Mouse (Mus musculus): ENCODE results near the gene Fam135a. TPM values are rescaled to one million over a fixed set of nuclear protein-coding genes. Genes with fewer than 3 reads are reported as not detected.

The Fam135a gene
- total and polyA plus RNA-seq, 2 experiments from 2014 or later: 22.0 to 38.0 TPM

- Histone ChIP-seq H3K4me2 (ENCODE audit: low read depth, low read length, poor library complexity, severe bottlenecking) (no peak overlapping the region), H3K4me3 (ENCODE audit: low read depth, low read length) (no peak overlapping the region), H3K9ac (replicated peaks; ENCODE audit: low read length, poor library complexity, severe bottlenecking) (no peak overlapping the region), H3K9me3 (ENCODE audit: low read length) (no peaks in the 10 kb centered on the region), H3K27me3 (ENCODE audit: insufficient read depth, low read length) (no peaks in the 10 kb centered on the region), H3K36me3 (ENCODE audit: insufficient read depth, low read length) (no peaks in the 10 kb centered on the region; the same call in 1 of the 2 replicates), H3K27ac (ENCODE audit: low read depth, low read length) (no peak overlapping the region), H3K4me1 (ENCODE audit: insufficient read depth, low read length) (no peaks in the 10 kb centered on the region)
- TF ChIP-seq CTCF (IDR thresholded peaks at IDR 0.05): no peak
- WGBS: 76% methylated on average over 6 of the region's 6 CpGs
- no peak for DNase-seq (ENCODE audit: low spot score)
- ATAC-seq (ENCODE audit: low FRiP score): no peak
Measured at GRCm38 (mm10) chr1:24046730-24047510, 53.2 kb downstream of the Fam135a start.

DNA sequence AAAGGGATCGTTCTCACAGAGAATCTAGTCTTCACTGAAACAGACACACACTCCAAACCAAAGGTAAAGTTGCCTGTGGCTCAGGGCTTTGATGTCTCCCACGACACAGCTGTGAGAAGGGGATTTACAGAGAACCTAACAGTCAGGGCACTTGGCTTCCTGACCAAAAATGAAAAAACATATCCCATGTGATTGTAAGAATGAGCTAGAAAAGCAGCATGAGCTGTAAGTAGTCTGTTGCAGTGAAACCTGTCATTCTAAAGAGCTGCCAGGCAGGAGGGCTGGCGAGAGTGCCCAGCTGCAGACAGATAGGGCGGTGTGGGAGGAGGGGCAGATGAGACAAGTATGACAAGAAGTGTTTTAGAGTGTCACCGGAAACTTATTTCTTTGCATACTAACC lies 54.5 kb downstream of the Fam135a start:
- Histone ChIP-seq H3K9ac (replicated peaks; ENCODE audit: low read length, poor library complexity, severe bottlenecking) (no peak overlapping the region), H3K27ac (ENCODE audit: low read depth, low read length) (no peak overlapping the region), H3K27me3 (ENCODE audit: insufficient read depth, low read length) (no peaks in the 10 kb centered on the region), H3K9me3 (ENCODE audit: low read length) (no peaks in the 10 kb centered on the region), H3K4me2 (ENCODE audit: low read depth, low read length, poor library complexity, severe bottlenecking) (no peak overlapping the region), H3K4me3 (ENCODE audit: low read depth, low read length) (no peak overlapping the region), H3K4me1 (ENCODE audit: insufficient read depth, low read length) (no peaks in the 10 kb centered on the region), H3K36me3 (ENCODE audit: insufficient read depth, low read length) (no peaks in the 10 kb centered on the region)
- DNase-seq (ENCODE audit: low spot score) (no peak), ATAC-seq (ENCODE audit: low FRiP score) (no peak)
- 57% methylated on average over 5 of the region's 5 CpGs for WGBS
- no peak for TF ChIP-seq CTCF (IDR thresholded peaks at IDR 0.05)

- Histone ChIP-seq H3K4me2 (ENCODE audit: low read depth, low read length, poor library complexity, severe bottlenecking) (no peak overlapping the region), H3K27me3 (ENCODE audit: insufficient read depth, low read length) (no peaks in the 10 kb centered on the region), H3K27ac (ENCODE audit: low read depth, low read length) (no peak overlapping the region), H3K4me3 (ENCODE audit: low read depth, low read length) (no peak overlapping the region), H3K36me3 (ENCODE audit: insufficient read depth, low read length) (peaks cover 4% of the 10 kb centered on the region; the same call in 1 of the 2 replicates), H3K4me1 (ENCODE audit: insufficient read depth, low read length) (no peaks in the 10 kb centered on the region), H3K9ac (replicated peaks; ENCODE audit: low read length, poor library complexity, severe bottlenecking) (no peak overlapping the region), H3K9me3 (ENCODE audit: low read length) (no peaks in the 10 kb centered on the region)
- DNase-seq (ENCODE audit: low spot score) (no peak), ATAC-seq (ENCODE audit: low FRiP score) (no peak)
- WGBS: 39% methylated on average over 5 of the region's 5 CpGs
- no peak for TF ChIP-seq CTCF (IDR thresholded peaks at IDR 0.05)
Measured at GRCm38 (mm10) chr1:24043007-24043406, 57.1 kb downstream of the Fam135a start.

DNA sequence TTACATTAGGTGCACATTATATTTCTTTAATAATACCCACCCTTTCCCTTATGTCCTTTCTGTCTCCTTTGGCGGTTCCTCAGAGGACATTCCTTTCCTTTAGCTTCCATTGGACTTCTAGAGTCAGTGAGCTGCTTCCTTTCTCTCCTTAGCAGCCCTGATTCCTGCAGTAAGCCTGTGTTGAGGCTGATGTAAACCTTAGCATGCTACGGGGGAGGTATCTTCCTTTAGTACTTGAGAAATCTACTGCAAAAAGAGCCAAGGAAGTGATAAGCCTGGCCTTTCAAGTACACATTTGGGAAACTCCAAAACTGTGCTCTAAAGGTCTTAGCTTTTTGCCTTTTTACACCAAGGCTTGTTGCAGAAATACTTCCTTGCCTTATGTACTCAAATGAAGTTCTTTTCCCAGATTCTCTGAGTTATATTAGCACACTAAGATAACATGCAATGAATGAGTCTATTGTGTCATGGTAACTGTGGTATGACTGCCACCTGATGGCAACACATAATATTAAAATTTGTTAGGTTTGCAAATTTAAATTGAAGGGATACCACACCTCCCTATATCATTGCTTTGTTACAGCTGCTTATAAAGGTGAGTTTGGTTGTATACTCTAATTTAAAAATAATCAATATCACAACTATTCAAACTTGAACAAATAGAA lies 66.2 kb downstream of the Fam135a start:
- Histone ChIP-seq H3K4me1 (ENCODE audit: insufficient read depth, low read length) (no peaks in the 10 kb centered on the region), H3K9me3 (ENCODE audit: low read length) (no peaks in the 10 kb centered on the region), H3K27me3 (ENCODE audit: insufficient read depth, low read length) (no peaks in the 10 kb centered on the region), H3K27ac (ENCODE audit: low read depth, low read length) (no peak overlapping the region), H3K4me2 (ENCODE audit: low read depth, low read length, poor library complexity, severe bottlenecking) (no peak overlapping the region), H3K9ac (replicated peaks; ENCODE audit: low read length, poor library complexity, severe bottlenecking) (no peak overlapping the region), H3K4me3 (ENCODE audit: low read depth, low read length) (no peak overlapping the region), H3K36me3 (ENCODE audit: insufficient read depth, low read length) (peaks cover 15% of the 10 kb centered on the region)
- TF ChIP-seq CTCF (IDR thresholded peaks at IDR 0.05): peak; percentile 76
- 83% methylated on average over 2 of the region's 2 CpGs for WGBS
- DNase-seq (ENCODE audit: low spot score) (peak; percentile 50), ATAC-seq (ENCODE audit: low FRiP score) (no peak; the same call in 1 of the 2 replicates)

DNA sequence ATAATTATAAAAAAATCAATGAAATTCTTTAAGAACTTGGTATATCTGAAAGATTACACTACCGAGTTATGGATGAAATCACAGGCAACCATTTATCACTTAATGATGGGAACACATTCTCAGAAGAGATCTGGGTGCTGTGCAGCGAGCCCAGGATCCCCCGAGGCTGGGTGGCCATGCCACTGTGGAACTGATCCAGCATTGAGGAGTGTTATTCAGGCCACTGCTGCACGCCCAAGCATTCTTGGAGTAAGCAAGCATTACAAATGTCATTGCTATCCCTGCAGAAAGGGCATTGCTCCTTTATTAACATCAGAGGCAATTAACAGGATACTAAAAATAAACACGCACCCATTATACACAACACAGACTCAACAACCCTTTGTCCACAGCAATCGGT lies 89.3 kb downstream of the Fam135a start:
- Histone ChIP-seq H3K27ac (ENCODE audit: low read depth, low read length) (no peak overlapping the region), H3K36me3 (ENCODE audit: insufficient read depth, low read length) (peaks cover 7% of the 10 kb centered on the region), H3K4me1 (ENCODE audit: insufficient read depth, low read length) (no peaks in the 10 kb centered on the region), H3K27me3 (ENCODE audit: insufficient read depth, low read length) (no peaks in the 10 kb centered on the region), H3K4me2 (ENCODE audit: low read depth, low read length, poor library complexity, severe bottlenecking) (no peak overlapping the region), H3K4me3 (ENCODE audit: low read depth, low read length) (no peak overlapping the region), H3K9ac (replicated peaks; ENCODE audit: low read length, poor library complexity, severe bottlenecking) (no peak overlapping the region), H3K9me3 (ENCODE audit: low read length) (no peaks in the 10 kb centered on the region)
- DNase-seq (ENCODE audit: low spot score) (no peak), ATAC-seq (ENCODE audit: low FRiP score) (no peak)
- WGBS: 91% methylated on average over 6 of the region's 6 CpGs
- TF ChIP-seq CTCF (IDR thresholded peaks at IDR 0.05): no peak

DNA sequence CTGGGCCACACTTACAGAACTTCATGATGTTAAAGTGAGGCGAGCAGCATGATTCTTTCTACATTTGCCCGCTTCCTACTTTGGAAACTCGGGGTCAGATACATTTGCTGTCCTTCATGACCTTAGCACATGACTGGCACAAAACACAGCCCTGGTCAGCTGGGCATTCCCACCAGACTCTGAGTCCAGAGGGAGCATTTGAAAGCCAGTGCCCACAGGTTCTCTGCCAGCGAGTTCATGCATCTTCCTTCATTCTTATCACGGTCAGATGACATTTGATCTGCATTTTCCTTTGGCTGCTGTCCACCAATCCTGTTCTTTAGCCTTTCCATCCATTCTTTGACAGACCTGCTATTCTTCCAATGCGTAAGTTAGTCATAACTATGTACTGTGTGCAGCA lies 90.1 kb downstream of the Fam135a start:
- DNase-seq (ENCODE audit: low spot score): no peak
- WGBS: 90% methylated on average over 6 of the region's 6 CpGs
- no peak overlapping the region for H3K4me3 ChIP-seq (ENCODE audit: low read depth, low read length)

More for the DNA sequence above, 90.1 kb downstream of the Fam135a start:
- Histone ChIP-seq H3K9me3 (ENCODE audit: low read length) (no peaks in the 10 kb centered on the region), H3K4me2 (ENCODE audit: low read depth, low read length, poor library complexity, severe bottlenecking) (no peak overlapping the region), H3K9ac (replicated peaks; ENCODE audit: low read length, poor library complexity, severe bottlenecking) (no peak overlapping the region), H3K27me3 (ENCODE audit: insufficient read depth, low read length) (no peaks in the 10 kb centered on the region), H3K4me1 (ENCODE audit: insufficient read depth, low read length) (no peaks in the 10 kb centered on the region), H3K27ac (ENCODE audit: low read depth, low read length) (no peak overlapping the region), H3K36me3 (ENCODE audit: insufficient read depth, low read length) (peaks cover 7% of the 10 kb centered on the region)
- ATAC-seq (ENCODE audit: low FRiP score): no peak
- TF ChIP-seq CTCF (IDR thresholded peaks at IDR 0.05): no peak

Measured in midbrain, postnatal 0 days (tissue).